Mouse (Mus musculus) forebrain, embryonic 11.5 days (tissue): ENCODE measurements around the gene Foxk1. TPM values are rescaled to one million over a fixed set of nuclear protein-coding genes. Genes with fewer than 3 reads are reported as not detected.

Experiments
- ATAC-seq: fragments of 200-750 bp; cut with Nextera tagmentation; replicated peaks from 2 replicates; pipeline ENCODE4 v1.8.0; 2017; ENCODE audit warnings: moderate TSS enrichment; ENCODE audit not compliant: low FRiP score
- DNase-seq: peaks from one replicate; pipeline ENCODE4 v3.0.0-alpha.2; 2017; ENCODE audit warnings: low spot score
- H3K27ac ChIP-seq: fragments of 300-500 bp; sonication (generic); 2 replicates; pipeline ENCODE4 v1.5.1; 2014; ENCODE audit warnings: low read depth, low read length
- H3K27me3 ChIP-seq: fragments of 300-500 bp; sonication (generic); 2 replicates; pipeline ENCODE4 v1.6.1; 2014; ENCODE audit warnings: mild to moderate bottlenecking, low read length, mixed read lengths; ENCODE audit not compliant: control insufficient read depth, insufficient read depth
- H3K36me3 ChIP-seq: fragments of 300-500 bp; sonication (generic); 2 replicates; pipeline ENCODE4 v1.6.1; 2014; ENCODE audit warnings: mild to moderate bottlenecking, low read length, moderate library complexity, mixed read lengths; ENCODE audit not compliant: control insufficient read depth, insufficient read depth
- H3K4me1 ChIP-seq: fragments of 300-500 bp; sonication (generic); replicated peaks from 2 replicates; pipeline ENCODE4 v1.6.1; 2014; ENCODE audit warnings: low read length, mixed read lengths; ENCODE audit not compliant: control insufficient read depth, insufficient read depth
- H3K4me2 ChIP-seq: fragments of 300-500 bp; sonication (generic); 2 replicates; pipeline ENCODE4 v1.6.1; 2014; ENCODE audit warnings: low read depth, mild to moderate bottlenecking, low read length, moderate library complexity, mixed read lengths; ENCODE audit not compliant: severe bottlenecking
- H3K4me3 ChIP-seq: fragments of 300-500 bp; sonication (generic); 2 replicates; pipeline ENCODE4 v1.5.1; 2014; ENCODE audit warnings: low read depth, low read length
- H3K9ac ChIP-seq: fragments of 300-500 bp; sonication (generic); 2 replicates; pipeline ENCODE4 v1.6.1; 2014; ENCODE audit warnings: low read length
- H3K9me3 ChIP-seq: fragments of 300-500 bp; sonication (generic); 2 replicates; pipeline ENCODE4 v1.6.1; 2016; ENCODE audit warnings: low read length, mixed read lengths; ENCODE audit not compliant: control insufficient read depth
- WGBS: fragments of 180-500 bp; shearing (Covaris S2); extraction: QIAGEN DNeasy Blood & Tissue Kit; methylation state at CpG from one replicate; pipeline ENCODE4 v1.1.7; 2014; 5-methylcytosine and 5-hydroxymethylcytosine counted together
- polyA plus RNA-seq: library from polyadenylated mRNA; unstranded; fragments of >200 nt; fragmentation: Nextera tagmentation; extraction: Ambion mirVana; gene quantifications from 2 replicates; pipeline ENCODE4 v1.2.1, GENCODE M21; 2014

Gene Foxk1
- polyA plus RNA-seq, 1 experiment from 2014 or later = 5.0 TPM

DNA sequence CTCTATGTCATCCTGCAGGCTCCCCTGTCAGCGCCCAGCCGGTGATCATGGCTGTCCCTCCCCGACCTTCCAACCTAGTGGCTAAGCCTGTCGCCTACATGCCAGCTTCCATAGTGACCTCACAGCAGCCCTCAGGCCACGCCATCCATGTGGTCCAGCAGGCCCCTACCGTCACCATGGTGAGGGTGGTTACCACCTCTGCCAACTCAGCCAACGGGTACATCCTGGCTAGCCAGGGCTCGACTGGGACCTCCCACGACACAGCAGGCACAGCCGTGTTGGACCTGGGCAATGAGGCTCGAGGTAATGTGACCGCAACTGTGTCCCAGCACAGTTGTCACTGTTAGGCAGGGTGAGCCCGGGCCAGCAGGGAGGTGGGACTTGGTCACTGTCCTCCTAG, 52.4 kb downstream of the Foxk1 start:
- no peak for DNase-seq
- 93% methylated on average over 13 of the region's 13 CpGs for WGBS

DNA sequence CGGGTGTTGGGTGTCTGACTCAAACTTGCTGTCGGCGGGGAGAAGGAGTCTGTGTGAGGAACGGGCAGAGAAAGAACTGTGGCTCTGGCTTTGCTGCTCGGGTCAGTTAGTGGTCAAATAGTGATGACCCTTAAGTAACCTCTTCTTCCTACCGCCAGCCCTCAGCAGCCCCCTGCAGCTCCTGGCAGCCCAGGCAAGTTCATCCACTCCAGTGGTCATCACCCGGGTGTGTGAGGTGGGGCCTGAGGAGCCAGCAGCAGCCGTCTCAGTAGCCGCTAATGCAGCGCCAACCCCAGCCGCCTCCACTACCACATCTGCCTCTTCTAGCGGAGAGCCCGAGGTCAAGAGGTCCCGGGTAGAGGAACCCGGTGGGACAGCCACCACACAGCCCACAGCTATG, 55.0 kb downstream of the Foxk1 start:
- 78% methylated on average over 15 of the region's 15 CpGs for WGBS
- no peaks in the 10 kb centered on the region for H3K27me3 ChIP-seq
- H3K9me3 ChIP-seq = no peaks in the 10 kb centered on the region
- no peak overlapping the region for H3K9ac ChIP-seq
- no peak overlapping the region for H3K4me3 ChIP-seq
- H3K4me1 ChIP-seq = peaks cover under 1% of the 10 kb centered on the region; the same call in 1 of the 2 replicates
- DNase-seq (no peak), ATAC-seq (no peak)
- peaks cover 3% of the 10 kb centered on the region; the same call in 1 of the 2 replicates for H3K36me3 ChIP-seq
- no peak overlapping the region for H3K27ac ChIP-seq
- H3K4me2 ChIP-seq = no peak overlapping the region

More for the DNA sequence above, 52.4 kb downstream of the Foxk1 start:
- H3K4me1 ChIP-seq = peaks cover 2% of the 10 kb centered on the region; the same call in 1 of the 2 replicates
- ATAC-seq = no peak
- no peaks in the 10 kb centered on the region for H3K27me3 ChIP-seq
- no peak overlapping the region for H3K4me2 ChIP-seq
- H3K27ac ChIP-seq = no peak overlapping the region
- no peak overlapping the region for H3K4me3 ChIP-seq
- H3K9me3 ChIP-seq = no peaks in the 10 kb centered on the region
- no peak overlapping the region for H3K9ac ChIP-seq
- H3K36me3 ChIP-seq = peaks cover 3% of the 10 kb centered on the region; the same call in 1 of the 2 replicates

DNA sequence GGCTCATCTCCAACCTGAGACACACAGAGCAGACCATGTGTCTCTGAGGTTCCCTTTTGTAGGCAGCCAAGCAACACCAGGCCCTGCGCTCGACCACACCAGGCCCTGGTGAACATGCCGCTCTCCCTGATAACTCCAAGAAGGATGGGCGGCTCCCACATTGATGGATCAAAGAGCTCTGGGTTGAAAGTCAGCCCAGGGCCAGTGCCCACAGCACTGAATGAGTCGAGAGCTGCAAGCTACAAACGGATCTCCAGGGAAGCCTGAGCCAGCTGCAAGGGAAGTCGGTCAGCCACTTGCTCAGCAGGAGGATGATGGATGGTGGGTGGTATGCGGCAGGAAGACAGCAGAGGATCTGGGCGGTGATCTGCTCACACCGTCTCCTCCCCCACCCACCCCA, 56.0 kb downstream of the Foxk1 start:
- Histone ChIP-seq H3K4me3 (no peak overlapping the region), H3K27me3 (no peaks in the 10 kb centered on the region), H3K9ac (no peak overlapping the region), H3K4me1 (no peaks in the 10 kb centered on the region), H3K4me2 (no peak overlapping the region), H3K9me3 (no peaks in the 10 kb centered on the region), H3K36me3 (peaks cover 3% of the 10 kb centered on the region; the same call in 1 of the 2 replicates), H3K27ac (no peak overlapping the region)
- ATAC-seq = no peak
- DNase-seq = no peak
- WGBS = 89% methylated on average over 10 of the region's 10 CpGs

DNA sequence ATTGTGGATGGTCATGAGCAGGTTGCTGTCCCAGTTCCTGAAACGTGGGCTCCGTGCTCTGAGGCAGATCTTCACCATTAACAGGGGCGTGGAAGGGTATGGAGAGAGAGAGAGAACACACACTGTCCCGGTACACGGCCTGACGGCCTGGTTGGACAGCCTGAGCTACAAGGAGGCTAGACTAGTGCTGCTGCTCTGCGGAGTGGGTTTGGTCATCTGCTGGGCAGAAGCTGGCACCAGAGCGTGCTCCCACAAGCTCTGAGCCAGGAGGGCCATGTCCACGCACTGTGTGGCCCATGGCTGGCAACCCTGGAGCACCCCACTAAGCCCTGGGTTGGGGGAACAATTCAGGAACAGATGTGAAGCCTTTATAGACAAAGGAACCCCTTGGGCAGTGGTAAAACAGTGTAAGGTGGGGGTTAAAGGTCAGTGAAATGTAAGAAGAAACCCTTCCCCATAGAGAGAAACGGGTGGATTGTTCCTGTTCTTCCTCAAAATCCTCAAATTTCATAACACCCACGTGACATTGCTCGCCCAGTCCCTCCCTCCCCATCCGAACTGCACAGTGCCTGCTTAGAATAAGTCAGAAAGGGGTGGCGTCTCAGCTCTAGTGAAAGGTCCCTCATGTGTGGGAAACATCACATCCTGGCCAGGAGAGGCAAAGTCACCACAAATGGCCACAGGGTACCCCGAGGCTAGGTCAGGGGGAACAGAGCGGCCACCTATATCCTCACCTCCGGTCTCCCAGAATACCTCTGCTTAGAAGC, 57.7 kb downstream of the Foxk1 start:
- 90% methylated on average over 17 of the region's 17 CpGs for WGBS
- Histone ChIP-seq H3K36me3 (peaks cover 3% of the 10 kb centered on the region; the same call in 1 of the 2 replicates), H3K9me3 (no peaks in the 10 kb centered on the region)

DNA sequence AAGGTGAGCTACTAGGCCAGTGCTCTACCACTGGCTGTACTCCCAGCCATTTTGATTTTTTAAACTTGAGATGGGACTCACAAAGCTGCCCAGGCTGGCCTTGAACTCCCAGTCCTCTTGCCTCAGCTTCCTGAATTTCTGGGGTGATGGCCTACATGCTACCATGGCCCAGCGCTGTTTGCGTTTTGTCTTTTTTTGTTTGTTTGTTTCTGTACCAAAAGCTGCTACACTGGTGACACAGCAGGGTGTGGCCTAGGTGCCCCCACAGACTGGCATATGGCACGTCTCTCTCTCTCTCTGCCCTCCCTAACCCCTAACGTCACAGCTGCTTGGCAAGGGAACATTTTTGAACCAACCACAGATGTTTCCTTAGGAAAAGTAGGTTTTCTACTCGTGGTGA, 58.5 kb downstream of the Foxk1 start:
- Histone ChIP-seq H3K27ac (no peak overlapping the region), H3K9me3 (no peaks in the 10 kb centered on the region), H3K4me3 (no peak overlapping the region), H3K4me2 (no peak overlapping the region), H3K36me3 (peaks cover 3% of the 10 kb centered on the region; the same call in 1 of the 2 replicates), H3K27me3 (no peaks in the 10 kb centered on the region), H3K9ac (no peak overlapping the region), H3K4me1 (peaks cover 5% of the 10 kb centered on the region; the same call in 1 of the 2 replicates)
- 77% methylated on average over 5 of the region's 5 CpGs for WGBS
- ATAC-seq (no peak), DNase-seq (no peak)

More for the DNA sequence above, 57.7 kb downstream of the Foxk1 start:
- Histone ChIP-seq H3K4me3 (no peak overlapping the region), H3K27ac (no peak overlapping the region), H3K4me2 (no peak overlapping the region), H3K27me3 (no peaks in the 10 kb centered on the region), H3K4me1 (0 out of 2 replicates have a peak, but pooled peaks cover 4% of the 10 kb centered on the region), H3K9ac (no peak overlapping the region)
- no peak for ATAC-seq
- DNase-seq = no peak

DNA sequence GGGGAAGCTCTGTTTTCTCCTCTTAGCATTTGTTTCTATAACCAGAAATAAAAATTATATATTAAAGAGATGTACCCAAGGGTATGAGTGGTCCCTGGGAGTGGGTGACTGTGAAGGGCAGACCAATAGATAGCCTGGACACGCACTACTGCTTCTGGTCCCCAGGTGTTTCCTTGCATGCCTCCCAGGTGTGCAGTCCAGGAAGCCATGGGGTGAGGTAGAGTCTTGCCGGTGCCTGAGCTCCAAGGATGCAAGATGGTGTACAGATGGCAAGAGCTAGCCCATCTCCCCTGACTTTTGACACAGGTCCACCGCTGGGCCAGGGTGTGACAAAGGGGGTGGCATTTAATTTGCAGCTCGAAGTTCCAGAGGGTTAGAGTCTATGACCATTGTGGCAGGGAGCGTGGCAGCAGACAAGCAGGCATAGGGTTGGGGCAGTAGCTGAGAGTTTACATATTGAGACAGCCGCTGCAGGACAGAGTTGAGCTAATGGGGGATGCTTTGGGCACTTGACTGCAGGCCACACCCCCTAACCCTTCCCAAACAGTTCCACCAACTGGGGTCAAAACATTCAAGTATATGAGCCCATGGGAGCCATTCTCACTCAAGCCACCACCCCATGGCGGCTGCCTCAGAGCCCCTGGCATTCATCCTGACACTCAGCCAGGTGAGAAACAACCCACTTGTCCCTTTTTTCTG, 60.8 kb downstream of the Foxk1 start:
- peaks cover 6% of the 10 kb centered on the region; the same call in 1 of the 2 replicates for H3K4me1 ChIP-seq
- no peak for ATAC-seq
- no peak overlapping the region for H3K9ac ChIP-seq
- no peaks in the 10 kb centered on the region for H3K27me3 ChIP-seq
- no peak overlapping the region for H3K4me3 ChIP-seq
- 94% methylated on average over 7 of the region's 7 CpGs for WGBS
- DNase-seq = no peak
- H3K4me2 ChIP-seq = no peak overlapping the region
- peaks cover 3% of the 10 kb centered on the region; the same call in 1 of the 2 replicates for H3K36me3 ChIP-seq
- H3K27ac ChIP-seq = no peak overlapping the region
- no peaks in the 10 kb centered on the region for H3K9me3 ChIP-seq

DNA sequence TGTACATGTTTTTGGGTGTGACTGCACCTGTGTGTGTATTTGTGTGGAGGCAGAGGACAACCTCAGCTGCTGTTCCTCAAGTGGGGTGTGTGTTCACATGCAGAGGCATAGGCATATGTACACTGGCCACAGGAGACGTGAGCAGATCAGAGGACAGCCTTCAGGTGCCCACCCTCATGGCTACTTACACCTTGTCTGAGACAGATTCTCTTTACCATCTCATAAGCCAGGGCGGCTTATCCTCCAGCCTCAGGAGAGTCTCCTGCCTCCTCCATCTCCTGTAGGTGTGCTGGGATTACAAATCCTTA, 61.3 kb downstream of the Foxk1 start:
- peaks cover 2% of the 10 kb centered on the region; the same call in 1 of the 2 replicates for H3K36me3 ChIP-seq
- no peaks in the 10 kb centered on the region for H3K9me3 ChIP-seq
- H3K4me2 ChIP-seq = no peak overlapping the region
- 95% methylated on average over 2 of the region's 2 CpGs for WGBS
- H3K4me3 ChIP-seq = no peak overlapping the region
- no peak overlapping the region for H3K27ac ChIP-seq
- no peaks in the 10 kb centered on the region for H3K27me3 ChIP-seq
- H3K4me1 ChIP-seq = peaks cover 6% of the 10 kb centered on the region; the same call in 1 of the 2 replicates
- DNase-seq = no peak
- no peak for ATAC-seq
- no peak overlapping the region for H3K9ac ChIP-seq

DNA sequence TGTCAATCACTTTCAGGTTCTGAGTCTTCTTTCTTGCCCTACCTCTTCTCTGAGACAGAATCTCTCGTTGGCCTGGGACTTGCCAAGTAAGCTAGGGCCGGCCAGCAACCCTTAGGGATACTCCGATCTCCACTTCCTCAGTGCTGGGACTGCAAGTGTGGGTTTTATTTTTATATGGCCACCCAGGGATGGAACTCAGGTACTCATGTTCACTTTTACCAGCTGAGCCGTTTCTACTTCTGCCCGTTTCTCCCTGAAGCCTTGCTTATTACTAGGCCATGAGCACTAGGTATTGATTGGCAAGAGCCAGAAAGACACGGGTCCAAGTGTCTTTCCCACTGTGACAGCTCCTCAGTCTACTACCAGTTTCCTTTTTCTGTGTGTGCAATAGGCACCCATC, 61.7 kb downstream of the Foxk1 start:
- H3K9ac ChIP-seq = peak overlapping the region; percentile 64
- WGBS = 90% methylated on average over 6 of the region's 6 CpGs
- peaks cover 6% of the 10 kb centered on the region; the same call in 1 of the 2 replicates for H3K4me1 ChIP-seq
- ATAC-seq = peak; percentile 13; the same call in 1 of the 2 replicates
- DNase-seq = no peak
- peak overlapping the region; percentile 80; the same call in 1 of the 2 replicates for H3K4me3 ChIP-seq
- H3K4me2 ChIP-seq = peak overlapping the region; percentile 78
- H3K27me3 ChIP-seq = no peaks in the 10 kb centered on the region
- H3K27ac ChIP-seq = peak overlapping the region; percentile 58
- no peaks in the 10 kb centered on the region for H3K36me3 ChIP-seq
- H3K9me3 ChIP-seq = no peaks in the 10 kb centered on the region
